Mouse (Mus musculus) liver, postnatal 0 days (tissue): Measurements from ENCODE around the gene Dnah11. TPM values are rescaled to one million over a fixed set of nuclear protein-coding genes. Genes with fewer than 3 reads are reported as not detected.

Experiments
- ATAC-seq: fragments of 200-750 bp; cut with Nextera tagmentation; 2 replicates; pipeline ENCODE4 v1.8.0; 2017; ENCODE audit warnings: mild to moderate bottlenecking, moderate library complexity
- DNase-seq: peaks from one replicate; pipeline ENCODE4 v3.0.0-alpha.2; 2016
- H3K27ac ChIP-seq: fragments of 300-500 bp; sonication (generic); 2 replicates; pipeline ENCODE4 v1.5.1; 2014; ENCODE audit warnings: antibody characterized with exemption, moderate library complexity, mild to moderate bottlenecking, low read depth
- H3K27me3 ChIP-seq: fragments of 300-500 bp; sonication (generic); 2 replicates; pipeline ENCODE4 v1.6.1; 2014; ENCODE audit warnings: low read length, control low read depth, mixed read lengths; ENCODE audit not compliant: insufficient read depth
- H3K36me3 ChIP-seq: fragments of 300-500 bp; sonication (generic); replicated peaks from 2 replicates; pipeline ENCODE4 v1.6.1; 2014; ENCODE audit warnings: mild to moderate bottlenecking, control low read depth, low read length, moderate library complexity, mixed read lengths; ENCODE audit not compliant: insufficient read depth
- H3K4me1 ChIP-seq: fragments of 300-500 bp; sonication (generic); 2 replicates; pipeline ENCODE4 v1.6.1; 2014; ENCODE audit warnings: antibody characterized with exemption, mild to moderate bottlenecking, control low read depth; ENCODE audit not compliant: insufficient read depth
- H3K4me2 ChIP-seq: fragments of 300-500 bp; sonication (generic); 2 replicates; pipeline ENCODE4 v1.6.1; 2014; ENCODE audit warnings: low read depth, mild to moderate bottlenecking, low read length, moderate library complexity, mixed read lengths
- H3K4me3 ChIP-seq: fragments of 300-500 bp; sonication (generic); 2 replicates; pipeline ENCODE4 v1.5.1; 2014; ENCODE audit warnings: low read depth, low read length
- H3K9ac ChIP-seq: fragments of 300-500 bp; sonication (generic); replicated peaks from 2 replicates; pipeline ENCODE4 v1.6.1; 2014; ENCODE audit warnings: mild to moderate bottlenecking, moderate library complexity
- H3K9me3 ChIP-seq: fragments of 300-500 bp; sonication (generic); 2 replicates; pipeline ENCODE4 v1.6.1; 2016; ENCODE audit warnings: mild to moderate bottlenecking, control low read depth, low read length, mixed read lengths
- CTCF ChIP-seq: sonication (generic); IDR thresholded peaks from 2 replicates; pipeline ENCODE4 v1.5.1; 2016; ENCODE audit warnings: antibody characterized with exemption, low read depth
- EP300 ChIP-seq: IDR thresholded peaks from 2 replicates; pipeline ENCODE4 v1.6.1; 2016; ENCODE audit warnings: antibody characterized with exemption, low read depth, mild to moderate bottlenecking
- WGBS: fragments of 180-500 bp; shearing (Covaris S2); extraction: QIAGEN DNeasy Blood & Tissue Kit; methylation state at CpG from one replicate; pipeline ENCODE4 v1.1.7; 2014; ENCODE audit not compliant: insufficient replicate concordance; 5-methylcytosine and 5-hydroxymethylcytosine counted together
- polyA plus RNA-seq: library from polyadenylated mRNA; unstranded; fragments of >200 nt; fragmentation: Nextera tagmentation; extraction: Ambion mirVana; gene quantifications from 2 replicates; pipeline ENCODE4 v1.2.1, GENCODE M21; 2015

Gene Dnah11
- polyA plus RNA-seq, 1 experiment from 2014 or later = 0.04 TPM

- no peaks in the 10 kb centered on the region for H3K27me3 ChIP-seq
- no peak overlapping the region for H3K4me3 ChIP-seq
- no peak overlapping the region for H3K9ac ChIP-seq
- TF ChIP-seq CTCF (peak; percentile 96), EP300 (no peak)
- H3K36me3 ChIP-seq = no peaks in the 10 kb centered on the region
- 0 out of 2 replicates have a peak, but pooled peaks cover 3% of the 10 kb centered on the region for H3K4me1 ChIP-seq
- DNase-seq (peak; percentile 63), ATAC-seq (no peak)
- no peaks in the 10 kb centered on the region for H3K9me3 ChIP-seq
- H3K27ac ChIP-seq = no peak overlapping the region
- 17% methylated on average over 6 of the region's 6 CpGs for WGBS
- no peak overlapping the region for H3K4me2 ChIP-seq
Measured at GRCm38 (mm10) chr12:117853316-117853715, 345.5 kb downstream of the Dnah11 start.

- TF ChIP-seq CTCF (no peak), EP300 (no peak)
- Histone ChIP-seq H3K4me2 (no peak overlapping the region), H3K27ac (no peak overlapping the region), H3K9ac (no peak overlapping the region), H3K4me1 (0 out of 2 replicates have a peak, but pooled peaks cover 3% of the 10 kb centered on the region), H3K9me3 (no peaks in the 10 kb centered on the region), H3K4me3 (no peak overlapping the region), H3K36me3 (no peaks in the 10 kb centered on the region), H3K27me3 (no peaks in the 10 kb centered on the region)
- no peak for DNase-seq
- no peak for ATAC-seq
- WGBS = 79% methylated on average over 10 of the region's 10 CpGs
Measured at GRCm38 (mm10) chr12:117850472-117850871, 348.4 kb downstream of the Dnah11 start.

GRCm38 (mm10) chr12:117848621-117849020 is 350.2 kb downstream of the Dnah11 start:
- ATAC-seq = no peak
- Histone ChIP-seq H3K9ac (no peak overlapping the region), H3K4me1 (peaks cover 3% of the 10 kb centered on the region; the same call in 1 of the 2 replicates), H3K4me2 (no peak overlapping the region), H3K36me3 (no peaks in the 10 kb centered on the region), H3K4me3 (no peak overlapping the region), H3K9me3 (no peaks in the 10 kb centered on the region), H3K27me3 (no peaks in the 10 kb centered on the region), H3K27ac (no peak overlapping the region)
- WGBS = 90% methylated on average over 6 of the region's 6 CpGs
- TF ChIP-seq CTCF (no peak), EP300 (no peak)
- no peak for DNase-seq

- Histone ChIP-seq H3K27me3 (no peaks in the 10 kb centered on the region), H3K9ac (no peak overlapping the region), H3K9me3 (no peaks in the 10 kb centered on the region), H3K27ac (no peak overlapping the region), H3K4me3 (0 out of 2 replicates have a peak overlapping the region, but pooled peaks have one; percentile 69), H3K36me3 (no peaks in the 10 kb centered on the region), H3K4me2 (peak overlapping the region; percentile 93), H3K4me1 (peaks cover 4% of the 10 kb centered on the region; the same call in 1 of the 2 replicates)
- DNase-seq = no peak
- TF ChIP-seq CTCF (no peak), EP300 (no peak)
- WGBS = 27% methylated on average over 2 of the region's 2 CpGs
- no peak for ATAC-seq
Measured at GRCm38 (mm10) chr12:117844917-117845316, 353.9 kb downstream of the Dnah11 start.

- H3K9ac ChIP-seq = peak overlapping the region; percentile 72
Measured at GRCm38 (mm10) chr12:117844075-117844408, 354.8 kb downstream of the Dnah11 start.

GRCm38 (mm10) chr12:117843302-117844074 is 355.4 kb downstream of the Dnah11 start:
- H3K36me3 ChIP-seq = no peaks in the 10 kb centered on the region
- DNase-seq (peak; percentile 72), ATAC-seq (peak; percentile 92)
- no peaks in the 10 kb centered on the region for H3K9me3 ChIP-seq
- no peaks in the 10 kb centered on the region for H3K27me3 ChIP-seq
- TF ChIP-seq CTCF (no peak), EP300 (no peak)
- no peak overlapping the region for H3K27ac ChIP-seq
- peak overlapping the region; percentile 93 for H3K4me2 ChIP-seq
- H3K4me1 ChIP-seq = peaks cover 4% of the 10 kb centered on the region; the same call in 1 of the 2 replicates
- peak overlapping the region; percentile 72 for H3K9ac ChIP-seq
- under 1% methylated on average over 58 of the region's 75 CpGs for WGBS
- peak overlapping the region; percentile 69 for H3K4me3 ChIP-seq

More at GRCm38 (mm10) chr12:117844075-117844408, 354.8 kb downstream of the Dnah11 start:
- TF ChIP-seq CTCF (no peak), EP300 (no peak)
- Histone ChIP-seq H3K27me3 (no peaks in the 10 kb centered on the region), H3K27ac (no peak overlapping the region), H3K4me3 (peak overlapping the region; percentile 69), H3K4me1 (peaks cover 4% of the 10 kb centered on the region; the same call in 1 of the 2 replicates), H3K4me2 (peak overlapping the region; percentile 93), H3K9me3 (no peaks in the 10 kb centered on the region), H3K36me3 (no peaks in the 10 kb centered on the region)
- 1% methylated on average over 15 of the region's 15 CpGs for WGBS
- no peak for ATAC-seq
- DNase-seq = no peak
